Mouse (Mus musculus) retina, postnatal 1 day (tissue): ENCODE measurements at regions not wholly inside any gene's neighbourhood (a gene's known extent, or its start where the extent isn't known, plus 50 kb on each side); places are given as distances from the start of the nearest gene placed in this dataset.
A peak's percentile ranks its signal among the peaks of the same experiment; 100 is the strongest.
"Not testable (repeated sequence)": the region's sequence is repeated elsewhere in the genome, so short reads cannot be mapped to it uniquely, and the experiment has no call there.

Experiments
- DNase-seq: peaks from one replicate; pipeline ENCODE4 v3.0.0-alpha.2; 2012

- DNase-seq: peak; percentile 2
Measured at GRCm38 (mm10) chrX:91059251-91059650, 167.3 kb downstream of the Gm44 start.

DNA sequence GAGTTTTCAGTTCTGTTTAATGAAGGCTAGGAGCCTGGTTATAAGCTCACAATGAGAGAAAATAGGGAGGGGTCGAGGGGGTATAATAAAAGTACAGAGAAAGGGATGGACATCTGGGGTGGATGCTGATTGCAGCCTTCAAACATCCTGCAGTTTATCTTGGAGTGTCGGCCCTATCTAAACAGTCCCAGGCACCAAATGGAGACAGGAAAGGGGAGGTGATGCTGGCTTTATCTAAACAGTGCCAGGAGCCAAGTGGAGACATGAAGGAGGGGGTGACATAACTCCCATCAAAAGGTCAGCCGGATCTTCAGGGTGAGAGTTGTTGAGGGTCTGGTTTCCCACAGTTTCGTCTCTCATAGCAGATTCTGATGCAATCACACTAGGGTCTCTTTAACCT, 193.2 kb downstream of the Gm44 start:
- not testable (repeated sequence) for DNase-seq
